Mouse (Mus musculus): ENCODE data around the gene Tfap2e. TPM values are rescaled to one million over a fixed set of nuclear protein-coding genes. Genes with fewer than 3 reads are reported as not detected.

Tfap2e gene
- not detected for polyA plus RNA-seq (2017; shearing (Covaris generic))

DNA sequence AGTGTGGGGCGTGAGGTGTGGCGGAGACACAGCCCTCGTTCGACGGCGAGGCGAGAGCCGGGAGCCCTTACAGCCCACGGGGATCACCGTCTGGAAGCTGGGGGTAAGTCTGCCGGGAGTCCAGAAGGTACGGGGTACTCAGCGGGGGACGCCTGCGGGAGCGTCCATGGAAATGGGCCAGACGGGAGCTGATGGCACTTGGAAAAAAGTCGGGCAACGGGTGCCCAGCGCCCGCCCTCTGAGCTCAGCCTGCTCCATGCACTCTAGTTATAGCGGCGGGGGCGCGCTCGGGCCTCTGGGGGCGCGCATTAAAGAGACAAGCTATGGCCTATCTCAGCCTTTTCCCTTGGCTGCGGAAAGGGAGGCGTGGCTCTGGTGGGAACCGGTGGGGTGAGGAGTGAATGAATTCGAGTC lies at the start of gene Tfap2e:
Tfap2e (minus strand) TSS at position 240 of the 414 bp plus-strand sequence.

DNA sequence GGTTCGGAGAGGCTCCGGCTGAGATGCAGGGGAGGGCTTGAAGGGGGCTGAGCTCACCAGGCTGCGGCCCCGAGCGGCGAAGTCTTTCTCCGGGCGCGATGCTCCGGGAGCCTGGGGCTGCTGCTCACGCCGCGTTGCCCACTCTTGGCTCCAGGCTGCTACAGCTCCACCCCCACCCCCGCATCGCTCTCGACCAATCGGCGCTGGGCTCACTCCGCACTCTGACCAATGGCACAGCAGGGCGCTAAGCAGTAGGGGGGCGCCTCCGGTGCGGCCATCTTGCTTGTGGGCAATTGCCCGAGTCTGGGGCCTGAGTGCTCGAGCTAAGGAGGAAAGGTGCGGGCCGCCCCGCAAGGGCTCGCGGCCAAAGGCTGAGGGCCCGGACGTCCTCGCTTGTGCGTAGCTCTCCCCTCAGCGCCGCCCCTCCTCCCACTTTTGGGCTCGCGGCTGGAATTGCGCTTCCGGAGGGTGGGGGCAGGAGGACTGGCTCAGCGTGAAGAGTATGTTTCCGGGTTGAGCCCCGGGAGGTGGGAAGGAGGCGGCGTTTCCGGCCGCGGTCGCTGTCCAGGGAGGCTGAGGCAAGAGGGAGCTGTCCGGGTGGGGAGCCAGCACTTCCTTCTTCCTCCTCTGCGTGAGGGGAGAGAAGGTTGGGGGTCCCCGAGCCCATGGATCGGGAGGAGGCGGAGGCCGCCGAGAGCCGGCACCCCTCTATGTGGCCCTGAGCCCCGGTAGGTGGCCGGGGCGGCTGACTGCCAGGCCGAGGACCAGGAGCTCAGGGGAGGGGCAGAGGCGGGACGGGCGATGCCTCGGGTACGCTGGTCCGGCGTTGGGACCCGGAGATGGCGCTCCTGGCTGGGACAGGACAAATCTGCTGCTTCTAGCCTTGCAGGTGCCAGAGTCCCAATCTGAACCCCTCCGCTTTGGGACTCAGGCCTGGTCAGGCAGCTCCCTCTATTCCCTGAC lies 17.5 kb upstream of the Tfap2e start, which contains the start of the genes Ncdn and AU040320:
Ncdn (minus strand) TSS at position 171 of the 963 bp plus-strand sequence.
AU040320 (plus strand) TSS at position 277 of the 963 bp plus-strand sequence.

DNA sequence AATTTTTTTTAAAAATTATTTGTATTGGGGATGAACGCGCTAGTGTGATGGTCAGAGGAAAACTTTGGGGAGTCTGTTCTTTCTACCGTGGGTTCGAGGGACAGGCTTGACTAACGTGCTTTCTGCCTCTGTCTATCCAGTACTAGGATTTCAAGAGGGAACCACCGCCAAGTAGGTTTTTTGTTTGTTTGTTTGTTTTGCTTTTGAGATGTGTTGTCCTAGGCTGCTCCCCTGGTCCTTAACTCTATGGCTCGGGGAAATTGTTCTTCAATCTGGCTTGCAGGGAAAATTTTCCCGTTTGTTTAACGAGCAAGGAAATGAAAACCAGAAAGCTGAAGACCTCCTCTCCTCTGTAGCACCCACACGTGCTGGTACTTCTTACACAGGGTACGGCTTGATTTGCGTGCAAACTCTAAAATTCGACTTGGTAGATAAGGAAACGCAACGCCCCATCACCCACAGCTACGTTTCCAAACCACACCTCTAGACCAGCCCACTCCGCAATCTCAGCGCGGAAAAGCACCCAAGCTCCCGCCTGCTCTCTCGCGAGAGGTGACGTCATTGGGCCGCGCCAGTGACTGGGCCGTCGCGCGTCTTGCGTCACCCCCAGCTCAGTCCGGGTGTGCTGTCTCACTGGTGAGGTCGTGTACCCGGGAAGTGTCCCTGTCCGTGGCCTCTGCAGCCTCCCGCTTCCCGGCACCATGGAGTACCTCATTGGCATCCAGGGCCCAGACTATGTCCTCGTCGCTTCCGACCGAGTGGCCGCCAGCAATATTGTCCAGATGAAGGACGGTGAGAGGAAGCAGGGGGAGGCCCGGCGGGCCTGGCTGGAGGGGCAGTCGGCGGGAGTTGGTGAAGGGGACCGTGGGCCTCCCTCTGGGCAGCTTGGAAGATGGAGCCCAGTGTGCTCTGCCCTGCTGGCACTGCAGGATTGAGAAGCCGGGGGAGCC lies 58.7 kb downstream of the Tfap2e start, which contains the start of gene Psmb2:
Psmb2 (plus strand) TSS at position 577 of the 950 bp plus-strand sequence.

Other genes with a start within 250 kb of the Tfap2e start
- gene Ago4, start 202.8 kb downstream of the Tfap2e start, polyA plus RNA-seq (2017; shearing (Covaris generic)): not detected
- gene Clspn, start 179.3 kb downstream of the Tfap2e start, polyA plus RNA-seq (2017; shearing (Covaris generic)): 1.7 TPM
- gene 5730409E04Rik, start 126.4 kb downstream of the Tfap2e start, polyA plus RNA-seq (2017; shearing (Covaris generic)): not detected
- 201 TPM for gene Psmb2, start 58.6 kb downstream of the Tfap2e start, polyA plus RNA-seq (2017; shearing (Covaris generic))
- gene Ncdn, start 17.2 kb upstream of the Tfap2e start, polyA plus RNA-seq (2017; shearing (Covaris generic)): 45.4 TPM
- gene AU040320, start 17.3 kb upstream of the Tfap2e start, polyA plus RNA-seq (2017; shearing (Covaris generic)): 35.8 TPM
- 39.2 TPM for gene Zmym4, start 231.9 kb upstream of the Tfap2e start, polyA plus RNA-seq (2017; shearing (Covaris generic))

All from naive thymus-derived CD4-positive, alpha-beta T cell, adult 5 months (primary cell).